Mouse (Mus musculus) limb, embryonic 11.5 days (tissue): Measurements from ENCODE around the gene Vmn2r110. TPM values are rescaled to one million over a fixed set of nuclear protein-coding genes. Genes with fewer than 3 reads are reported as not detected.

ENCODE experiments used
- ATAC-seq: fragments of 200-750 bp; cut with Nextera tagmentation; 2 replicates; pipeline ENCODE4 v1.8.0; 2017; ENCODE audit warnings: low read depth; ENCODE audit not compliant: insufficient number of reproducible peaks, low FRiP score, low TSS enrichment
- DNase-seq: peaks from one replicate; pipeline ENCODE4 v3.0.0-alpha.2; 2015; ENCODE audit warnings: low spot score
- H3K27ac ChIP-seq: fragments of 300-500 bp; sonication (generic); replicated peaks from 2 replicates; pipeline ENCODE4 v1.5.1; 2014; ENCODE audit warnings: low read depth, mild to moderate bottlenecking, low read length
- H3K27me3 ChIP-seq: fragments of 300-500 bp; sonication (generic); 2 replicates; pipeline ENCODE4 v1.6.1; 2014; ENCODE audit warnings: mild to moderate bottlenecking, low read length, mixed read lengths; ENCODE audit not compliant: control insufficient read depth, insufficient read depth
- H3K36me3 ChIP-seq: fragments of 300-500 bp; sonication (generic); 2 replicates; pipeline ENCODE4 v1.6.1; 2014; ENCODE audit warnings: mild to moderate bottlenecking, low read length, moderate library complexity, mixed read lengths; ENCODE audit not compliant: control insufficient read depth, insufficient read depth
- H3K4me1 ChIP-seq: fragments of 300-500 bp; sonication (generic); 2 replicates; pipeline ENCODE4 v1.6.1; 2014; ENCODE audit warnings: low read length, mixed read lengths; ENCODE audit not compliant: control insufficient read depth, insufficient read depth
- H3K4me2 ChIP-seq: fragments of 300-500 bp; sonication (generic); 2 replicates; pipeline ENCODE4 v1.6.1; 2014; ENCODE audit warnings: low read depth, mild to moderate bottlenecking, moderate library complexity; ENCODE audit not compliant: severe bottlenecking
- H3K4me3 ChIP-seq: fragments of 300-500 bp; sonication (generic); 2 replicates; pipeline ENCODE4 v1.5.1; 2014; ENCODE audit warnings: low read depth, low read length
- H3K9ac ChIP-seq: fragments of 300-500 bp; sonication (generic); 2 replicates; pipeline ENCODE4 v1.6.1; 2014; ENCODE audit warnings: mild to moderate bottlenecking, low read length
- H3K9me3 ChIP-seq: fragments of 300-500 bp; sonication (generic); 2 replicates; pipeline ENCODE4 v1.6.1; 2016; ENCODE audit warnings: low read length; ENCODE audit not compliant: control insufficient read depth
- WGBS: fragments of 180-500 bp; shearing (Covaris S2); extraction: QIAGEN DNeasy Blood & Tissue Kit; methylation state at CpG from one replicate; pipeline ENCODE4 v1.1.7; 2014; 5-methylcytosine and 5-hydroxymethylcytosine counted together
- polyA plus RNA-seq: library from polyadenylated mRNA; unstranded; fragments of >200 nt; fragmentation: Nextera tagmentation; extraction: Ambion mirVana; gene quantifications from 2 replicates; pipeline ENCODE4 v1.2.1, GENCODE M21; 2014

The Vmn2r110 gene
- 0.04 and 0.06 TPM in 2 replicates for polyA plus RNA-seq

DNA sequence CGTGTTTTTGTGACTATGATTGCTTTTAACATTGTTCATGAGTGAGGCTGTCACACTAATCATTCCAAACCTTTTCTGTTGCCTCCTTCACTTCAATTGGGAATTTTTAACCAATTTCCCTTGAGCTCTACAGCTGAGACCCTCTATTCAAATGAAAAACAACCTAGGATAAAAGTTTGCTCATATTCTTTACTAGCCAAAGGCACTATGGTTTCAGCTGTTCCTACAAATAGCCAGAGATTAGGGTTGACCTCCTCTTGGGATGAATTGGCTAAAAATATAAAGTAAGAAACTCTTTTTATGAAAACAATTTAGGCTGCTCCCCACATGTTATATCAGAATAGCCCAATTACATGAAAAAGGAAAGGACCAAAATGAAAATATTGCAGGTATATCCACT is at the start of gene Vmn2r110:
Gene Vmn2r110, minus strand, starts transcription at position 101 of the 400 bp plus-strand sequence.
- no peaks in the 10 kb centered on the region for H3K4me1 ChIP-seq
- H3K27me3 ChIP-seq: no peaks in the 10 kb centered on the region
- DNase-seq (no peak), ATAC-seq (no peak)
- 33% methylated on average over 1 of the region's 1 CpGs for WGBS
- no peak within 1 kb of the TSS for H3K27ac ChIP-seq
- H3K4me3 ChIP-seq: no peak within 1 kb of the TSS
- H3K4me2 ChIP-seq: no peak within 1 kb of the TSS
- H3K9me3 ChIP-seq: no peaks in the 10 kb centered on the region
- H3K9ac ChIP-seq: no peak within 1 kb of the TSS
- no peaks in the 10 kb centered on the region for H3K36me3 ChIP-seq

DNA sequence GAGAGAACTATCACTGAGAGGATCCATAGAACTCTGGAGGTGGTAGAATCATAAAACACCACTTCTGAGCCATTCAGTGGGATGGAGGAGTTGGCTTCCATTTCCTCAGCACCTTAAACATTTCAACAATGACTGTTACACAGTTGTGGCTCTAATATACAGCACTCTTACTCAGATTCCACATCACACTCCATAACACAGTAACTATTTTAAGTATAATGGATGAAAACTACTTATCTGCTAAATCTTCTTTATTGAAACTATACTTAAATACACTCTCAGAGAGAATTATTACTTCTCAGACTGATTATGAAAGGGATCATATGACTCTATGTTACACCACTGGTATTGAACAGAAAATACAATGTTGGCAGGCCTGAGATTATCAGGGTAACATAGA is 28.6 kb upstream of the Vmn2r110 start, which contains the start of gene Fpr-rs3:
Gene Fpr-rs3, minus strand, starts transcription at position 101 of the 400 bp plus-strand sequence.
- H3K4me2 ChIP-seq: no peak within 1 kb of the TSS
- no peak within 1 kb of the TSS for H3K27ac ChIP-seq
- H3K9ac ChIP-seq: no peak within 1 kb of the TSS
- ATAC-seq (no peak), DNase-seq (no peak)
- no peaks in the 10 kb centered on the region for H3K36me3 ChIP-seq
- H3K4me1 ChIP-seq: no peaks in the 10 kb centered on the region
- no peaks in the 10 kb centered on the region; the same call in 1 of the 2 replicates for H3K9me3 ChIP-seq
- no peaks in the 10 kb centered on the region for H3K27me3 ChIP-seq
- no peak within 1 kb of the TSS for H3K4me3 ChIP-seq

DNA sequence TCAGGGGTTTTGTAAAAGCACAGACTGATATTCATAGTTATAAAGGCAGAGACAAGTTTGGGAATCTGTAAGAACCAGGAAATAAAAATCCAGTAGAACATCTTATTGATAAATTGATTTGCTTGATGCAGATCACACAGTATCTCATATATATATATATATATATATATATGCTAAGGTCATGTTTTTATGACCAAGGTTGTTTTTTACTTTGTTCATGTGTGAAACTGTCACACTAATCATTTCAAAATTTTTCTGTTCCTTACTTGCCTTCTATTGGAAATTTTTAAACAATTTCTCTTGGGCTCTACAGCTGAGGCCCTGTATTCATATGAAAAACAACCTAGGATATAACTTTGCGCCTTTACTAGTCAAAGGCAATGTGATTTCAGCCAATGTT is 31.6 kb downstream of the Vmn2r110 start, which contains the start of gene Vmn2r109:
Gene Vmn2r109, minus strand, starts transcription at position 101 of the 400 bp plus-strand sequence.
- H3K9me3 ChIP-seq: no peaks in the 10 kb centered on the region
- DNase-seq (no peak), ATAC-seq (no peak)
- H3K27me3 ChIP-seq: no peaks in the 10 kb centered on the region
- no peaks in the 10 kb centered on the region for H3K36me3 ChIP-seq
- H3K27ac ChIP-seq: no peak within 1 kb of the TSS
- no peaks in the 10 kb centered on the region for H3K4me1 ChIP-seq
- H3K4me2 ChIP-seq: no peak within 1 kb of the TSS
- H3K4me3 ChIP-seq: no peak within 1 kb of the TSS
- 88% methylated on average over 1 of the region's 1 CpGs for WGBS
- no peak within 1 kb of the TSS for H3K9ac ChIP-seq

Other genes starting within 250 kb of the Vmn2r110 start
- not detected in 2 replicates for gene Vmn1r224, start 182.3 kb downstream of the Vmn2r110 start, polyA plus RNA-seq
- not detected in 2 replicates for gene Vmn2r108, start 115.1 kb downstream of the Vmn2r110 start, polyA plus RNA-seq
- gene Vmn1r225, start 98.3 kb downstream of the Vmn2r110 start, polyA plus RNA-seq: not detected in 2 replicates
- gene Vmn2r109, start 31.7 kb downstream of the Vmn2r110 start, polyA plus RNA-seq: not detected in 2 replicates
- not detected in 2 replicates for gene Fpr-rs3, start 28.5 kb upstream of the Vmn2r110 start, polyA plus RNA-seq
- not detected in 2 replicates for gene Vmn1r226, start 86.4 kb upstream of the Vmn2r110 start, polyA plus RNA-seq
- gene Vmn1r227, start 133.4 kb upstream of the Vmn2r110 start, polyA plus RNA-seq: not detected in 2 replicates
- not detected in 2 replicates for gene Vmn1r228, start 189.7 kb upstream of the Vmn2r110 start, polyA plus RNA-seq
- 0.01 TPM in 1 of 2 replicates, not detected in the other for gene Vmn1r229, start 215.1 kb upstream of the Vmn2r110 start, polyA plus RNA-seq
- not detected in 2 replicates for gene Vmn1r230, start 244.0 kb upstream of the Vmn2r110 start, polyA plus RNA-seq